Mouse (Mus musculus) left cerebral cortex, postnatal 10 days (tissue): ENCODE data around the gene Adam6a. TPM values are rescaled to one million over a fixed set of nuclear protein-coding genes. Genes with fewer than 3 reads are reported as not detected.
"Not testable (repeated sequence)": the region's sequence is repeated elsewhere in the genome, so short reads cannot be mapped to it uniquely, and the experiment has no call there.

ENCODE experiments used
- DNase-seq, 2 experiments: peaks; one replicate each; pipeline ENCODE4 v3.0.0; 2021 to 2022; ENCODE audit warnings: low spot score in 2 of 2, mixed read lengths in 1 of 2; ENCODE audit errors: extremely low spot score in 1 of 2
- intact Hi-C: fragments of 180-260 bp; cut with DNase I; formaldehyde crosslinking; loops from one replicate; pipeline ENCODE4 v1.15.1; 2025
- total RNA-seq, 2 experiments: library from RNA; stranded (reverse); gene quantifications; 2 replicates each; pipeline ENCODE4 v1.2.3; 2021

Gene Adam6a
- total RNA-seq, result not detected

DNA sequence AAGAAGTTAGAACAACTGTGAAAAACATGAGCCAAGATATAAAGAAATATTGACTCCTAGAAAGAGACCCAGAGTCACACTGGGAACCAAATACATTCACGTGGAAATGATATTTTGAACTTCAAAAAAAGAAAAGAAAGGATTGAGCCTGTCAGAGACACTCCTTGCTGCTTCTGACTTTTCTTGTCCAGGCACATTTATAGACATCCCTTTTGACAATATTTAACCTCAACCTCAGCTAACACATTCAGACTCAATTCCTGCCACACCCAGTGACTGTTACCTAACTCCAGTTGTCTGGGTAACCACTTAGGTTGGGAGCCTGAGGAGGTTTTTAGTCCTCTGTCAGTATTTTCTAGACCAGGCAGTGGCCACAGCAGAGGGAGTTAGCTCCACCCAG is at the start of gene Adam6a:
Gene Adam6a, plus strand, starts transcription at position 301 of the 400 bp plus-strand sequence.
- DNase-seq, result not testable (repeated sequence)

DNA sequence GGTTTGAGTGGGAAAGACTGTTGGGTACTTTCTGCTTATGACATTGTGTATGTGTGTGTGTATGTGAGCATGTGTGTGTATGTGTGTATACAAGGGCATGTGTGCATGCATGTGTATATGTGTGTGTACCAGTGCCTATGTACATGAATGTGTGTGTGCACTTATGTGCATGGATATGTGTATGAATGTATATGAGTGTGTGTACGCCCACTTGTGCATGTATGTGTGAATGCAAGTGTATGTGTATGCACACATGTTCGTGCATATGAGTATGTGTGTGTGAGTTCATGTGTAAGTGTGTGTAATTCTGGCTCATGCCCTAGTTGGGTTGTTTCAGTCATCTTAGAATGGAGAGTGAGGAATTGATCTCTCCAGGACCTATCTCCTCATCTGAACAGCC is 17.8 kb upstream of the Adam6a start:
- no peak for DNase-seq
- intact Hi-C loops, result no loop called here

More for the DNA sequence above, at the start of gene Adam6a:
- intact Hi-C loops, result not testable (repeated sequence)

DNA sequence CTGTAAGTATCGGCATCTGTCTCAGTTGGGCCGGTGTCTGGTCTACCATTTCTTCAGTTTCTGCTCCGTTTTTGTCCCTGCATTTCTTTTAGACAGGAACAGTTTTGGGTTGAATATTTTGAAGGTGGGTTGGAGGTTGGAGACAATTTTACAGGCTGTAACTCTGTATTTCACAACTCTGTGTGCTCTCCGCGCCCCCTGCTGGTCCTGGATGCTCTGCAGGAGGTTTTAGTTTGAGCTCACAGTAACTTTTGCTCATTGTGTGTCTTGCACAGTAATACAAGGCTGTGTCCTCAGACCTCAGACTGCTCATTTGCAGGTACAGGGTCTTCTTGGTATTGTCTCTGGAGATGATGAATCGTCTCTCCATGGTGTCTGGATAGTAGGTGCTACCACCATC is 34.5 kb downstream of the Adam6a start:
- intact Hi-C loops, result no loop called here
- DNase-seq, result no peak

DNA sequence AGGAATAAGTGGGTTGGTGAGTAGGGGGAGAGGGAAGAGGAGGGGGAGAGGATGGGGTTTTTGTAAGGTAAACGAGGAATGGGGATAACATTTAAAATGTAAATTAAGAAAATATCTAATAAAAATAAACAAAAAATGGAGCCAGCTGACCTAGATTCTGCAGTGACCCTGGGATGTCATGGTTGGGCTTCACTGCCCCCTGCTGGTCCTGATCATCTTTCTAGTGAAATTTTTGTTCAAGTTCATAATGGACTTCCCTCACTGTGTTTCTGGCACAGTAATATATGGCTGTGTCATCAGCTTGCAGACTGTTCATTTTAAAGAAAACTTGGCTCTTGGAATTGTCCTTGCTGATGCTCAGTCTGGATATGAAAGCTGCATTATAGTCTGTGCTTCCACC is 44.3 kb downstream of the Adam6a start:
- DNase-seq, result no peak
- intact Hi-C loops, result no loop called here

Other genes starting within 250 kb of the Adam6a start
- not detected for gene Adam6b, start 54.4 kb upstream of the Adam6a start, total RNA-seq